ENCODE assay signal across 8 mouse cellular contexts in the genomic region with DNA sequence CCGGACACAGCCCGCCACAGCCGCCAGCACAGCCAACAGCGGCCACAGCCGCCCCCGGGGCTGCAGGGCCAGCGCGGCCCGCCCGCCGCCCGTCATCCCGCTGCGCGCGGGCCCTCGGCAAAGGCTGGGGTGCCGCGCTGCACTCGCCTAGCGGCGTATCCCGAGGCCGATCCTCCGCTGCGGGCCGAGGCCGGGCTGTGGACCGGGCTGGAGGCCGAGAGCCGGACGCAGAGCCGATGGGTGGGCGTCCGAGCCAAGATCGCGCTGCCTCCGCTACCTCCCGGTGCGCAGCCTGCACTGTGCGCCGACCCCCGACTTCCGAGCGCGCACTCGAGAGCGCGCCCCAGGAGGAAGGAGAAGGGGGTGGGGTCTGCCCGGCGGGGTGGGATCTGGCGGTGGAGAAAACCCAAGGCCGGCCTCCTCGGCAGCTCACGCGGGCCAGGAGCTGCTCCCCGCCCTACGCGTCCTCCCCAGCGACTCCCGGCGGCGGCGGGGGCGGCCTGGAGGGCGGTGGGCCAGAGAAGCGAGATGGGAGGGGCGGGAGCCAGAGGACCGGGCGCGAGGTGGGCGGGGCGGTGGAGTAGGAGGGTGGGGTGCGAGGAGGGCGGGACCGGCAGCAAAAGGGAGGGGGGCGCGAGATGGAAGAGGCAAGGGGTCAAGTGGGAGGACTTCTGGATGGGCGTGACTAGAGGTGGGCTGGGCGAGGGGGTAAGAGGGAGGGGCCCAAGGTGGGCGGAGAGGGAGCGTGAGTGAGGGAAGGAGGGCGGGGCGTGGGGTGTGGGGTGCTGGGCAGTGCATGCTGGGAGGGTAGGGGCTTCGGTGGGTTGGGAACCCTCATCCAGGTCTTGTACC. TPM values are rescaled to one million over a fixed set of nuclear protein-coding genes. Genes with fewer than 3 reads are reported as not detected.
DNase-seq lines count a peak whose midpoint lies in the region; ATAC-seq lines count a peak whose summit lies in the region.

Gene Lamc1, minus strand, starts transcription at position 343 of the 852 bp plus-strand sequence.

- H3K9ac ChIP-seq in intestine, embryonic 15.5 days = peak within 1 kb of the TSS; percentile 95

- peak within 1 kb of the TSS; percentile 73 for H3K4me2 ChIP-seq in intestine, embryonic 15.5 days (replicated peaks)

- no peaks in the 10 kb centered on the region for H3K9me3 ChIP-seq in intestine, embryonic 15.5 days
- H3K9me3 ChIP-seq in midbrain, embryonic 10.5 days (replicated peaks) = no peaks in the 10 kb centered on the region

- peak; percentile 91 for ATAC-seq in intestine, embryonic 15.5 days

- DNase-seq in adrenal gland, adult 8-10 months = peak; percentile 94
- peak; percentile 95 for DNase-seq in embryo, embryonic 10.5 days (ENCODE audit: low spot score)
- peak; percentile 93 to 95 for DNase-seq in gastrocnemius, postnatal 4 days (ENCODE audit: low spot score in 2 of 2)
- peak; percentile 82 to 85 for DNase-seq in left cerebral cortex, postnatal 36 days (ENCODE audit: low spot score in 2 of 2)
- peak; percentile 97 for DNase-seq in midbrain, embryonic 10.5 days (ENCODE audit: low spot score)
- peak; percentile 87 for DNase-seq in right cerebral cortex, postnatal 4 days
- peak; percentile 100 for DNase-seq in yolk sac, embryonic 10.5 days (ENCODE audit: low spot score)

- no peaks in the 10 kb centered on the region for H3K36me3 ChIP-seq in intestine, embryonic 15.5 days
- H3K36me3 ChIP-seq in midbrain, embryonic 10.5 days = no peaks in the 10 kb centered on the region

- H3K4me1 ChIP-seq in intestine, embryonic 15.5 days (replicated peaks) = peaks cover 17% of the 10 kb centered on the region
- H3K4me1 ChIP-seq in midbrain, embryonic 10.5 days = peaks cover 41% of the 10 kb centered on the region

- peak within 1 kb of the TSS; percentile 91 for H3K27ac ChIP-seq in intestine, embryonic 15.5 days
- peak within 1 kb of the TSS; percentile 95 for H3K27ac ChIP-seq in midbrain, embryonic 10.5 days (replicated peaks)

- peak within 1 kb of the TSS; percentile 93 for H3K4me3 ChIP-seq in intestine, embryonic 15.5 days (replicated peaks)
- peak within 1 kb of the TSS; percentile 98 for H3K4me3 ChIP-seq in midbrain, embryonic 10.5 days

- under 1% methylated on average over 83 of the region's 85 CpGs for WGBS in intestine, embryonic 15.5 days
- 1% methylated on average over 84 of the region's 85 CpGs for WGBS in midbrain, embryonic 10.5 days

- intact Hi-C loops in left cerebral cortex, postnatal 36 days (cut with DNase I) = loop anchor here (5.0 kb wide), 2 partner anchors 50 to 150 kb away; no protein-coding TSS in a partner anchor

- no peaks in the 10 kb centered on the region for H3K27me3 ChIP-seq in intestine, embryonic 15.5 days (replicated peaks)
- 0 out of 2 replicates have a peak, but pooled peaks cover 6% of the 10 kb centered on the region for H3K27me3 ChIP-seq in midbrain, embryonic 10.5 days (ENCODE audit: low read depth, poor library complexity, severe bottlenecking)

RNA-seq across cellular contexts. Expression of gene Lamc1, which starts in this region (rescaled TPM):
- 10 to 100 TPM; 49.8 to 71.5 (median 61.8) TPM for total RNA-seq in adrenal gland, adult 8-10 months (2022)
- total RNA-seq in gastrocnemius, postnatal 4 days (2021) = 100 to 1,000 TPM; 323 to 353 TPM
- polyA plus RNA-seq in intestine, embryonic 15.5 days (2015; fragmentation: Nextera tagmentation; extraction: Ambion mirVana) = 58.1 and 60.9 TPM in 2 replicates
- total RNA-seq in left cerebral cortex, postnatal 36 days (2021) = 10 to 100 TPM; 27.0 to 28.7 TPM
- 21.2 and 22.7 TPM in 2 replicates for polyA plus RNA-seq in midbrain, embryonic 10.5 days (2016; fragmentation: Nextera tagmentation; extraction: Ambion mirVana)

Comparison
In these comparisons a context has a peak if more than half of its experiments do, and no peak if none do; other contexts are left out.
1. Peak in every context shown above with its lines: DNase-seq, ATAC-seq, H3K4me3 ChIP-seq and H3K27ac ChIP-seq.
2. RNA of gene Lamc1 (total RNA-seq): 323 to 353 TPM in gastrocnemius, postnatal 4 days; 49.8 to 71.5 TPM in adrenal gland, adult 8-10 months and 27.0 to 28.7 TPM in left cerebral cortex, postnatal 36 days; every median in the first group is over 4 times any median in the second.